12 mouse cellular contexts compared by ENCODE assay signal in the genomic region with DNA sequence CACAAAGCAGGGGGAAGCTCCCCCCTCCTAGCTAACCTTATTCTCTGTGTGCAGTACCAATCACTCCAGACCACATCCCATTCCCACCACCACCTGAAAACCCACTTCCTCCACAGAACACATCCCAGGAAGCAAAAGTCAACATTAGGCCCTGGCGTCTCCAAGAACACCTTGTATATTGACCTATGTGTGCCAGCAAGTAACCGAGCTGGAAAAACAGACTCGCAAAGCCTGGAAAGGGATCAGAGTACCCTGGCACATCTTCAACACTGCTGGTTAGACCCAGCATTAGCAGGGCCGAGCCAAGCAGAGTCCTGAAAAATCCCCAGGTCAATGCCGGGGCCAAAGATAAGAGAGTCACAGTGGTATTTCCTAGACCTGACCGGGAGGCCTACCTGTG. TPM values are rescaled to one million over a fixed set of nuclear protein-coding genes. Genes with fewer than 3 reads are reported as not detected.
DNase-seq lines count a peak whose midpoint lies in the region; ATAC-seq lines count a peak whose summit lies in the region.
"Had no signal": no experiment of that assay in that cellular context is flagged by ENCODE, and none has a peak within 500 bp of the region (broad histone marks: within the 10 kb centered on the region; RNA-seq: fewer than 3 reads in every experiment).

No protein-coding gene starts in this region.

- peaks cover 34% of the 10 kb centered on the region for H3K4me1 ChIP-seq in kidney, embryonic 16.5 days (ENCODE audit: insufficient read depth, low read length)
- H3K4me1 ChIP-seq: limb, embryonic 12.5 days had no signal

- no peak overlapping the region for H3K4me2 ChIP-seq in kidney, embryonic 16.5 days (replicated peaks; ENCODE audit: low read depth, low read length)
- H3K4me2 ChIP-seq: heart, embryonic 11.5 days; intestine, embryonic 15.5 days; limb, embryonic 12.5 days had no signal

- no peak overlapping the region for H3K27ac ChIP-seq in kidney, embryonic 16.5 days (ENCODE audit: low read length)
- H3K27ac ChIP-seq: intestine, embryonic 15.5 days; limb, embryonic 12.5 days had no signal

- H3K36me3 ChIP-seq in kidney, embryonic 16.5 days (ENCODE audit: insufficient read depth, low read length): no peaks in the 10 kb centered on the region
- H3K36me3 ChIP-seq: intestine, embryonic 15.5 days; limb, embryonic 12.5 days had no signal

- DNase-seq in kidney, adult 8-10 months: peak; percentile 76 to 77
- DNase-seq in urinary bladder, postnatal 14 days (ENCODE audit: low spot score): peak; percentile 30
- no peak for DNase-seq in urinary bladder, postnatal 10 days (ENCODE audit: low spot score)
- peak; percentile 39 for DNase-seq in kidney, postnatal 14 days
- no peak for DNase-seq in right cerebral cortex, postnatal 36 days (ENCODE audit: low spot score in 2 of 2)
- no peak for DNase-seq in ovary, postnatal 14 days (ENCODE audit: low spot score)
- DNase-seq: right cerebral cortex, postnatal 14 days had no signal

- H3K4me3 ChIP-seq in kidney, embryonic 16.5 days (ENCODE audit: low read length): no peak overlapping the region
- H3K4me3 ChIP-seq: intestine, embryonic 15.5 days; limb, embryonic 12.5 days had no signal

- ATAC-seq in kidney, embryonic 16.5 days (ENCODE audit: low FRiP score, low TSS enrichment): no peak
- ATAC-seq: intestine, embryonic 15.5 days had no signal

- no peak overlapping the region for H3K9ac ChIP-seq in kidney, embryonic 16.5 days (replicated peaks; ENCODE audit: low read length)
- H3K9ac ChIP-seq: intestine, embryonic 15.5 days; limb, embryonic 12.5 days had no signal

- H3K27me3 ChIP-seq in kidney, embryonic 16.5 days (ENCODE audit: insufficient read depth, low read length): no peaks in the 10 kb centered on the region
- H3K27me3 ChIP-seq: intestine, embryonic 15.5 days; megakaryocyte, embryonic 14.5 days had no signal

- H3K9me3 ChIP-seq in kidney, embryonic 16.5 days (ENCODE audit: low read length): no peaks in the 10 kb centered on the region
- H3K9me3 ChIP-seq: intestine, embryonic 15.5 days; limb, embryonic 12.5 days; megakaryocyte, embryonic 14.5 days had no signal

- WGBS in kidney, embryonic 16.5 days: 89% methylated on average over 6 of the region's 6 CpGs

RNA-seq across cellular contexts. Expression of gene Ptprj, which starts 58.0 kb away (rescaled TPM):
- polyA plus RNA-seq in kidney, embryonic 16.5 days (2015; fragmentation: Nextera tagmentation; extraction: Ambion mirVana): 7.0 and 7.4 TPM in 2 replicates

Comparison
In these comparisons a context has a peak if more than half of its experiments do, and no peak if none do; other contexts are left out.
1. DNase-seq: peak in kidney, adult 8-10 months (2 of 2), urinary bladder, postnatal 14 days (single experiment) and kidney, postnatal 14 days (single experiment); none in urinary bladder, postnatal 10 days (single experiment), right cerebral cortex, postnatal 36 days (0 of 2) and ovary, postnatal 14 days (single experiment).